Comparison of ENCODE assay signal across 28 mouse cellular contexts in the genomic region with DNA sequence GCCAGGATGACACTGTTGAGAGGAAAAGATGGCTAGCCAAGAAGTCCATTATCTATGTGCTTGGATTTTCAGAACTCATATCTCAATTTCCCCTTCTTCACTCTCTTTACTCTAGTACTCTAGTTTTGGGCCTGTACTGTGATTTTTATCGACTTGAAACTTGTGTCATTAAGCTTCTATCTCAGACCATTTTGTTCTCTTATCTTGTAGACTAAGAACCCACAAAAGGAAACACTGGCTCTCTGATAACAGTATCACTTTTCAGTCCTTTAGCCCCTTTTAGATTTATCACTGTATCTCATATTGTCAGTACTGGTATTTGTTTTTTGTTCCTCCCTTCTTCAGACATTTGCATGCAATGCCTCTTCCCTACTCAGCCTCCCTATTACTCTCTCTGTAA. TPM values are rescaled to one million over a fixed set of nuclear protein-coding genes. Genes with fewer than 3 reads are reported as not detected.
DNase-seq lines count a peak whose midpoint lies in the region; ATAC-seq and TF ChIP-seq lines count a peak whose summit lies in the region.
"Had no signal": no experiment of that assay in that cellular context is flagged by ENCODE, and none has a peak within 500 bp of the region (broad histone marks: within the 10 kb centered on the region; RNA-seq: fewer than 3 reads in every experiment).

No protein-coding gene starts in this region.

- DNase-seq in G1E (ENCODE audit: low spot score) = no peak
- peak; percentile 26 for DNase-seq in c-Kit-positive CD71-positive TER-119-positive erythroid progenitor cells, embryonic 14.5 days (ENCODE audit: low spot score)
- DNase-seq in liver, embryonic 14.5 days (ENCODE audit: low read depth in 3 of 3, low spot score in 3 of 3) = no peak
- no peak for DNase-seq in lung, postnatal 10 days
- no peak for DNase-seq in thymus, adult 18-20 months
- DNase-seq in left cerebral cortex, adult 2 months (ENCODE audit: extremely low spot score in 1 of 2, low spot score in 2 of 2) = no peak
- no peak for DNase-seq in right cerebral cortex, postnatal 36 days (ENCODE audit: low spot score in 2 of 2)
- DNase-seq: adrenal gland, postnatal 14 days; B cell, adult 2 months; cerebellum, adult 2 months; cerebellum, postnatal 10 days; embryo, embryonic 11 days; gastrocnemius, adult 2 months; gastrocnemius, postnatal 25 days had no signal

- TF ChIP-seq CTCF in G1E (IDR thresholded peaks at IDR 0.05; ENCODE audit: low read depth, low read length) = no peak
- no peak for TF ChIP-seq CTCF in liver, embryonic 14.5 days (IDR thresholded peaks at IDR 0.05; ENCODE audit: low read depth)
- TF ChIP-seq CTCF in left cerebral cortex, adult 2 months (IDR thresholded peaks at IDR 0.05) = no peak

- no peak overlapping the region for H3K4me2 ChIP-seq in liver, embryonic 14.5 days (ENCODE audit: low read depth)
- H3K4me2 ChIP-seq: embryonic facial prominence, embryonic 15.5 days; heart, embryonic 12.5 days; hindbrain, embryonic 14.5 days had no signal

- intact Hi-C loops in left cerebral cortex, adult 2 months (cut with DNase I) = no loop called here

- no peak overlapping the region for H3K9ac ChIP-seq in liver, embryonic 14.5 days (replicated peaks)
- H3K9ac ChIP-seq: embryonic facial prominence, embryonic 15.5 days; heart, embryonic 12.5 days; hindbrain, embryonic 14.5 days had no signal

- H3K27ac ChIP-seq in liver, embryonic 14.5 days = no peak overlapping the region
- H3K27ac ChIP-seq in left cerebral cortex, adult 2 months = no peak overlapping the region
- H3K27ac ChIP-seq: embryonic facial prominence, embryonic 15.5 days; forebrain, embryonic 10.5 days; gastrocnemius, adult 2 months; hindbrain, embryonic 10.5 days; hindbrain, embryonic 14.5 days had no signal

- no peaks in the 10 kb centered on the region for H3K36me3 ChIP-seq in G1E (replicated peaks)
- no peaks in the 10 kb centered on the region for H3K36me3 ChIP-seq in liver, embryonic 14.5 days (replicated peaks; ENCODE audit: control insufficient read depth, insufficient read depth, low read depth)
- H3K36me3 ChIP-seq: embryonic facial prominence, embryonic 15.5 days; forebrain, embryonic 10.5 days; heart, embryonic 12.5 days; hindbrain, embryonic 10.5 days had no signal

- H3K27me3 ChIP-seq in G1E (ENCODE audit: insufficient read depth, low read length) = no peaks in the 10 kb centered on the region
- no peaks in the 10 kb centered on the region for H3K27me3 ChIP-seq in liver, embryonic 14.5 days (ENCODE audit: control insufficient read depth, insufficient read depth, low read length)
- H3K27me3 ChIP-seq: embryonic facial prominence, embryonic 15.5 days; heart, embryonic 12.5 days had no signal

- peak; percentile 90 for ATAC-seq in G1E (ENCODE audit: extremely low read depth, insufficient number of reproducible peaks, low FRiP score, poor library complexity, severe bottlenecking)
- peak; percentile 72 for ATAC-seq in liver, embryonic 14.5 days (ENCODE audit: insufficient read depth)
- peak; percentile 73 for ATAC-seq in megakaryocyte progenitor cell, adult 5-6 weeks (replicated peaks; ENCODE audit: poor library complexity)
- ATAC-seq: forebrain, embryonic 14.5 days had no signal

- TF ChIP-seq EP300 in liver, embryonic 14.5 days (IDR thresholded peaks at IDR 0.05; ENCODE audit: low read depth) = peak; percentile 79

- peaks cover 32% of the 10 kb centered on the region for H3K4me1 ChIP-seq in G1E (ENCODE audit: insufficient read depth, low read depth, low read length)
- H3K4me1 ChIP-seq in liver, embryonic 14.5 days (replicated peaks; ENCODE audit: control insufficient read depth in 2 of 2, insufficient read depth in 2 of 2, low read length in 1 of 2) = peaks cover 7 to 16% of the 10 kb centered on the region in 2 experiments
- H3K4me1 ChIP-seq: embryonic facial prominence, embryonic 15.5 days; forebrain, embryonic 10.5 days; hindbrain, embryonic 10.5 days had no signal

- no peaks in the 10 kb centered on the region for H3K9me3 ChIP-seq in G1E (replicated peaks)
- H3K9me3 ChIP-seq in liver, embryonic 14.5 days (ENCODE audit: control insufficient read depth, low read length) = no peaks in the 10 kb centered on the region
- H3K9me3 ChIP-seq: embryonic facial prominence, embryonic 15.5 days; forebrain, embryonic 10.5 days; heart, embryonic 12.5 days; hindbrain, embryonic 10.5 days had no signal

- 0% methylated on average over 1 of the region's 1 CpGs for WGBS in liver, embryonic 14.5 days (ENCODE audit: insufficient replicate concordance)

- H3K4me3 ChIP-seq in G1E (ENCODE audit: low read depth, low read length) = no peak overlapping the region
- no peak overlapping the region for H3K4me3 ChIP-seq in liver, embryonic 14.5 days (ENCODE audit: insufficient read depth in 1 of 2, low read depth in 2 of 2, low read length in 2 of 2)
- no peak overlapping the region for H3K4me3 ChIP-seq in left cerebral cortex, adult 2 months
- H3K4me3 ChIP-seq: embryonic facial prominence, embryonic 15.5 days; erythroblast, embryonic 14.5 days; forebrain, embryonic 10.5 days; gastrocnemius, adult 2 months; heart, embryonic 12.5 days; hindbrain, embryonic 10.5 days had no signal

RNA-seq across cellular contexts. Expression of a gene that starts 17.1 kb away (rescaled TPM):
- total RNA-seq in G1E (2014; fragmentation: Nextera tagmentation) (114 and 135 TPM in 2 replicates), G1E (2017) (59.7 and 61.5 TPM in 2 replicates)
- 25.8 and 26.6 TPM in 2 replicates for polyA plus RNA-seq in G1E (2012)
- polyA plus RNA-seq in liver, embryonic 14.5 days (2012; rRNA removed) = 11.1 and 12.0 TPM in 2 replicates
- 13.3 and 28.0 TPM in 2 replicates for polyA plus RNA-seq in liver, embryonic 14.5 days (2014; fragmentation: Nextera tagmentation; extraction: Ambion mirVana)
- 45.1 and 47.5 TPM in 2 replicates for total RNA-seq in megakaryocyte progenitor cell, adult 5-6 weeks (2015)
- total RNA-seq in megakaryocyte progenitor cell, adult 5-6 weeks (2017) = 36.9 and 39.8 TPM in 2 replicates
- total RNA-seq in left cerebral cortex, adult 2 months (2021) = 10 to 100 TPM; 45.8 to 47.7 TPM

RNA-seq across cellular contexts. Expression of a gene that starts 33.8 kb away (rescaled TPM):
- total RNA-seq in G1E (2014; fragmentation: Nextera tagmentation) = not detected in 2 replicates
- total RNA-seq in G1E (2017) = not detected in 2 replicates
- polyA plus RNA-seq in G1E (2012) = not detected in 2 replicates
- polyA plus RNA-seq in liver, embryonic 14.5 days (2012; rRNA removed) = not detected in 2 replicates
- not detected in 2 replicates for polyA plus RNA-seq in liver, embryonic 14.5 days (2014; fragmentation: Nextera tagmentation; extraction: Ambion mirVana)
- not detected in 2 replicates for total RNA-seq in megakaryocyte progenitor cell, adult 5-6 weeks (2015)
- not detected in 2 replicates for total RNA-seq in megakaryocyte progenitor cell, adult 5-6 weeks (2017)
- not detected for total RNA-seq in left cerebral cortex, adult 2 months (2021)
- total RNA-seq: adrenal gland, adult 18-20 months; adrenal gland, postnatal 14 days; gastrocnemius, adult 2 months; gastrocnemius, postnatal 25 days; granulocyte monocyte progenitor cell, adult 5-6 weeks; heart, adult 8-10 months; heart, postnatal 25 days had no signal
- polyA plus RNA-seq: cerebellum, adult 2 months; embryonic facial prominence, embryonic 11.5 days; embryonic facial prominence, embryonic 15.5 days; erythroblast, embryonic 14.5 days; forebrain, embryonic 10.5 days; forebrain, embryonic 14.5 days; heart, embryonic 12.5 days; heart, embryonic 16.5 days; hindbrain, embryonic 10.5 days; hindbrain, embryonic 14.5 days had no signal
